Mouse (Mus musculus): ENCODE data around the gene Fam13c.

DNA sequence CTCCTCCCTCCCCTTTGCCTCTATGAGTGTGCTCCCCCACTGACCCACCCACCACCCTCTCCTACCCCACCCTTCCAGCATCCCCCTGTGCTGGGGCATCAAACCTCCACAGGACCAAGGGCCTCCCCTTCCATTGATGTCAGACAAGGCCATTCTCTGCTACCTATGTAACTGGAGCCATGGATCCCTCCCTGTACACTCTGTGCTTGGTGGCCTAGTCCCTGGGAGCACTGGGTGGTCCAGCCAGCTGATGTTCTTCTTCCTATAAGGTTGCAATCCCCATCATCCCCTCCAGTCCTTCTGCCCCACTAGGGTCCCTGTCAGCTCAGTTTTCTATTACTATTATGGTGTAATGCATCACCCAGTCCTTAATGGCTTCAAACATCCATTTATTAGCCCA lies 65.1 kb downstream of the Fam13c start:
- no peak for TF ChIP-seq CTCF (IDR thresholded peaks at IDR 0.05; ENCODE audit: low read depth, low read length)
- no peak for TF ChIP-seq POLR2A (IDR thresholded peaks at IDR 0.05; ENCODE audit: borderline replicate concordance, low read depth, low read length)
